Mouse (Mus musculus) right cerebral cortex, postnatal 10 days (tissue): Measurements from ENCODE around the gene Rhox4a.
"Not testable (repeated sequence)": the region's sequence is repeated elsewhere in the genome, so short reads cannot be mapped to it uniquely, and the experiment has no call there.

Experiments
- DNase-seq, 2 experiments: peaks; one replicate each; pipeline ENCODE4 v3.0.0; 2021; ENCODE audit warnings: low spot score in 2 of 2

Rhox4a gene

DNA sequence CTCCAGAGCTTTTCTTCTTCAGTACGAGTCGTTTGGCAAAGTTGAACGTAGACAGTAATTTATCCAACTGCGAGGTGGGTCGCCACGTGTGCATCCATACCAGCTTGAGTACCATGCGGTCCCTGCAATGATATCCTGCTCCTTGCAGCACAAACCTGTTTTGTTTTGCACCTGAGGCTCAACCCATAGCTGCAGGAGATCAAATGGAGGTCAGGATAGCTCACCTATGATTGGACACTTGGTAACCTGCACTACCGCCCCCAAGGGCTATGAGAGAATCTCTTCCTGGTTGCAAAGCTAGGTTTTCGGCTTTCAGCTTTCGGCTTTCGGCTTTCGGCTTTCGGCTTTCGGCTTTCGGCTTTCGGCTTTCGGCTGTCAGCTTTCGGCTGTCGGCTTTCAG, at the start of gene Rhox4a:
Gene Rhox4a, plus strand, starts transcription at position 301 of the 400 bp plus-strand sequence.
- not testable (repeated sequence) for DNase-seq

DNA sequence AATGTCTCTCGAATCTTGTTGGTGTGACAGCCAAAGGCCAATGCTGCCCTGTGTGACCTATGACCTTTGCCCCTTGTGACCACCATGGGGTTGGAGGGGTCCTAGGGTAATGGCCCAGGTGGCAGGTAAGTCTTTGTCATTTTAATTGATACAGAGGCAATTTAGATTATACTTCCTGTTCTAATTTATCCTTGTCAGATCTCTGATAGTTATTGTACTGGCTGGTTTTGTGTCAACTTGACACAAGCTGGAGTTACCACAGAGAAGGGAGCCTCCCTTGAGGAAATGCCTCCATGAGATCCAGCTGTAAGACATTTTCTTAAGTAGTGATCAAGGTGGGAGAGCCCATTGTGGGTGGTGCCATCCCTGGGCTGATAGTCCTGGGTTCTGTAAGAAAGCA, 43.0 kb upstream of the Rhox4a start, which contains the start of gene Rhox1:
Gene Rhox1, minus strand, starts transcription at position 101 of the 400 bp plus-strand sequence.
- DNase-seq = not testable (repeated sequence)

DNA sequence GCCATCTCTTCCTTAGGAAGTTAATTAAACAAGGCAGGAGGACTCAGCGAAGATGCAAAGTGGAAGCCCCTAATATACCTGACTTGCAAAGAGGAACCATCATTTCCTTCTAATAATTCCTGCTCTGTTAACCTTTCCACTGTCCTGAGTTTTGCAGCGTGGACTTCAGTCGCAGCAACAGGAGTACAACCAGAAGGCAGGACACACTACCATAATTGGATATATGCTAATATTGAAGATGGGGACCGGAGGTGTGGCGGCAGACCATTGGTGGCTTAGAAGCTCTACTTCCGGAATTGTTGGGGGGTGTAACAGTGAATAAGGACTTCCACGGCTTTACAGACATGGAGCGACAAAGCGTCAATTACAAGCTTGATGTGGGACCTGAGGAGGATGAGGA, 20.5 kb upstream of the Rhox4a start, which contains the start of gene Rhox2a:
Gene Rhox2a, plus strand, starts transcription at position 301 of the 400 bp plus-strand sequence.
- DNase-seq = not testable (repeated sequence)

DNA sequence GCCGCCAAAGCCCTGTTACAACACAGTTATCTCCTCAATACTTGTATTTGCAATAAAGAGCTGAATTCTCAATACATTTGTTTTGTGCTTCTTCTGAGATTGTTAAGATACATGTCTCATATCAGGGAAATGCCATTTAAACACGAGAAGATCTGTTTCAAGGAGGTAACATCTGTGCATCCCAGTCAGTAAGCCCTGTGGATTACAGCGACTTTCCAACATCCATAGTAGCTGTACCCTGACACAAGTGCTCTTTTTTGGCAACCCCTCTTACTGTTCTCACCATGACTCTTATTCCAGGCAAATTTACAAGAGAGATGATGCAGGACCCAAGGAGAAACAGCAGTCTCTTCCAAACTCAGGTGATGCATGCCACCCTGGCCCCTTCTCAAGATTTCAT, 15.5 kb upstream of the Rhox4a start, which contains the start of gene Rhox3a:
Gene Rhox3a, plus strand, starts transcription at position 301 of the 400 bp plus-strand sequence.
- not testable (repeated sequence) for DNase-seq
